Mouse (Mus musculus): ENCODE data around the gene Ugt1a8. TPM values are rescaled to one million over a fixed set of nuclear protein-coding genes. Genes with fewer than 3 reads are reported as not detected.

Gene Ugt1a8
- polyA plus RNA-seq, 1 experiment from 2014 or later = not detected

DNA sequence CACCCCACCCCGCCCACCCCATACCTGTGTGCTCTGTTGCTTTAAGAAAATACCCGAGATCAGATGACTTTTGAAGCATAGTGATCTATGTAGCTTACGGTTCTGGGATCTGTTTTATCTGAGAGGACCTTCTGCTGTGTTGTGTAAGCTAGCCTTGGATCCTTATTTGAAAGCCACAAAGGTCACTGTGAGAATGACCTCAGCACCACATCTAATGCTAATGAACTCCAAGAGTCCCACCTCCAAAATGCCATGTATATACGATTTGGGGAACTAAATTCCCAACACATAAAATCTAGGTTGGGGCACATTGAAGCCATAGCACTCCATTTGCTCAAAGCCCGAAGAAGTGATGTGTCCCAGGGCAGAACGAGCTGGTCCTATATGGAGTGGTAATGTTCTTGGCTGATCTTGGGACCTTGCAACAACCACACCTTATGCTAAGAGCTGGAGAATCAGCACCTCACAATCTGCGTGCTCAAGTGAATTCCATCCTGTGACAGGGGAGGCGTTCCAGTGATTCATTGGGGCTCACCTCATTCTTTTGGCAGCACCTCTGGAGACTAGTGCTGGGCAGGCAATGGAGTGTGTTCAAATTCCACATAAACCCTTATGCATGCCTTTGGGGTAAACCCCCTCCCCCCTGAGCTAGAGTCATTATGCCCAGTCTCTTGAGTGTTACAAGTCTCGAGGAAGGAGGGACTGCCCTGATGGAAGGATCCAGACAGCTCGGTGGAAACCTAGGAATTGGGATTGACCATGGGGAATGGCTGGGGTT is 169.5 kb downstream of the Ugt1a8 start:
- no peak for ATAC-seq (ENCODE audit: low read depth)
- Histone ChIP-seq H3K4me2 (no peak overlapping the region), H3K9ac (no peak overlapping the region), H3K27ac (no peak overlapping the region), H3K27me3 (no peaks in the 10 kb centered on the region), H3K4me1 (replicated peaks) (peaks cover 30% of the 10 kb centered on the region), H3K4me3 (replicated peaks) (no peak overlapping the region), H3K36me3 (peaks cover 26% of the 10 kb centered on the region), H3K9me3 (replicated peaks) (peaks cover 45% of the 10 kb centered on the region)
- DNase-seq = no peak
- WGBS (ENCODE audit: insufficient replicate concordance) = 60% methylated on average over 10 of the region's 10 CpGs

DNA sequence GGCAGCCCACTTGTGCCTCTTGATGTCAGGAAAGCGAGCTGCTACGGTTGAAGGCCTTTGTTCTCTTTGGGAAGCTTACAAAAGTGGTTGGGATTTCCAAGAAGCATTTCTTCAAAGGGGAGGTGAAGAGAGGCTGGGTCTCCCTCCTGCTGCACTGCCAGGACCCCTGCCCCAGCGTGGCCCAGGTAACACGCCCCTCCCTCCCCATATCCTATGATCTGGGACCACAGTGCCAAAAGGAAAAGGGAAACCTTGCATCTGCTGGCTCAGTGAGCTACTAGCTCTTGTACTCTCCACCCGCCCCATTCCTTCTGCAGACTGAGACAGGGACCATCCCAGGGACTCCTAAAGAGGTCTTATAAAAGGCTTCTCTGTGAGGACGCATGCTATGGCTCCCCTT is 170.1 kb downstream of the Ugt1a8 start:
- H3K27me3 ChIP-seq = no peaks in the 10 kb centered on the region
- 68% methylated on average over 6 of the region's 6 CpGs for WGBS (ENCODE audit: insufficient replicate concordance)
- H3K4me3 ChIP-seq (replicated peaks) = no peak overlapping the region
- H3K36me3 ChIP-seq = peaks cover 32% of the 10 kb centered on the region
- H3K9ac ChIP-seq = no peak overlapping the region
- H3K4me1 ChIP-seq (replicated peaks) = peaks cover 36% of the 10 kb centered on the region
- no peak for ATAC-seq (ENCODE audit: low read depth)
- DNase-seq = no peak
- peaks cover 39% of the 10 kb centered on the region for H3K9me3 ChIP-seq (replicated peaks)
- H3K27ac ChIP-seq = no peak overlapping the region
- H3K4me2 ChIP-seq = no peak overlapping the region

DNA sequence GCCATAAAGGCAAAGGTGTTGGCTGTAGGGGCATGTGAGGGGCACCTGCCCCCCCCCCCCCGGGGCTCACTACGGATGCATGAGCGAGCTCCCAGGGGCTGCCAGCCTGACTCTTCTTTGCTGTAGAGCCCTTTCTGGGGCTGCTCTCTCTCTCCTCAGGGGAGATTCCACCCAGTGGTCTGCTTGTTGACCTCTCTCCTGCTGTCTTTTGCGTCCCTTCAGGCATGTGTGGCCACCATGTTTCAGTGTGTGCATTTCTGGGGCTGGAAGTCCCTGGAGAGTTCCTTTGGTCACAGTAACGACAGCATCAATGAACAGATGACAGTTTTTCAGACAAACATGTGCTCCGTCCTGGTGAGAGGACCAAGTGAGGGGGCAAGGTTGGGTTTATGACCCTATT is 170.7 kb downstream of the Ugt1a8 start:
- Histone ChIP-seq H3K4me1 (replicated peaks) (peaks cover 39% of the 10 kb centered on the region), H3K9me3 (replicated peaks) (peaks cover 36% of the 10 kb centered on the region), H3K4me3 (replicated peaks) (no peak overlapping the region), H3K27ac (no peak overlapping the region), H3K36me3 (peaks cover 39% of the 10 kb centered on the region), H3K4me2 (no peak overlapping the region), H3K27me3 (no peaks in the 10 kb centered on the region), H3K9ac (no peak overlapping the region)
- DNase-seq (no peak), ATAC-seq (ENCODE audit: low read depth) (no peak)
- WGBS (ENCODE audit: insufficient replicate concordance) = 57% methylated on average over 6 of the region's 6 CpGs

DNA sequence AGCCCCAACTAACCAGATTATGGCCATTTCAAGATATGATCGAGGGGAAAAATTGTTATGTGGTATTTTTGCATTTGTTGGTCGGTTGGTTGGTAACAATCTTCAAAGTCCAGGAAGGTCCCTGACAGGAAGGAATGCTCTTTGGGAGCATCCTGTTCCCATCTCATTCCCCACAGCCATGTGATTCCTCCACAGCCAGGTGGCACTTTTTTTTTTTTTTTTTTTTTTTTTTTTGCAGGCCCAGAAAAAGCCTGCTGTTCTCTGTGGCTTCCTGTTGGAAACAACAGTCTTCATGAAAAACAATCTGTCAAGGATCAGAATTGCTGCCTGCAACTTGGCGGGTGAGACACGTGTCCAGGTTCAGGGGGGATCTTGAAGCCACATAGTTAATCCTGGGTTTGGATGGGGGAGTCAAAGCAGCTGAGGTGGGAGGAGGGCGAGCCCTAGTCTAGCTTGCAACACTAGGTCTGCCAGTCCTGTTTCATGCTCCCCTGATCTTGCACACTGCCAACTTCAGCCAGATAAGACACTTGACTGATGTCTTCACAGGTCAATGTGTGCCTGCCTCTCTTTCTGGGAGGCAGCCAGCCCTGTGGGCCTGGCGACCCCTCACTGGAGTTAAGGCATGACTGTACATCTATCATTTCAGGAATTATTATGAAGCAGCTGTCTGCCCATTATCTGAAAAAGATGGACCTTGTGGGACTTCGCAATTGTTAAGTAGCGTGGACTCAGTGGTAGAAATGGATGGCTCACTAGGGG is 171.4 kb downstream of the Ugt1a8 start:
- no peak overlapping the region for H3K9ac ChIP-seq
- H3K4me2 ChIP-seq = no peak overlapping the region
- no peaks in the 10 kb centered on the region for H3K27me3 ChIP-seq
- H3K9me3 ChIP-seq (replicated peaks) = peaks cover 36% of the 10 kb centered on the region
- H3K27ac ChIP-seq = no peak overlapping the region
- 52% methylated on average over 8 of the region's 8 CpGs for WGBS (ENCODE audit: insufficient replicate concordance)
- peak; percentile 4; the same call in 1 of the 2 replicates for ATAC-seq (ENCODE audit: low read depth)
- H3K4me3 ChIP-seq (replicated peaks) = no peak overlapping the region
- no peak for DNase-seq
- peaks cover 39% of the 10 kb centered on the region for H3K4me1 ChIP-seq (replicated peaks)
- H3K36me3 ChIP-seq = peaks cover 46% of the 10 kb centered on the region

DNA sequence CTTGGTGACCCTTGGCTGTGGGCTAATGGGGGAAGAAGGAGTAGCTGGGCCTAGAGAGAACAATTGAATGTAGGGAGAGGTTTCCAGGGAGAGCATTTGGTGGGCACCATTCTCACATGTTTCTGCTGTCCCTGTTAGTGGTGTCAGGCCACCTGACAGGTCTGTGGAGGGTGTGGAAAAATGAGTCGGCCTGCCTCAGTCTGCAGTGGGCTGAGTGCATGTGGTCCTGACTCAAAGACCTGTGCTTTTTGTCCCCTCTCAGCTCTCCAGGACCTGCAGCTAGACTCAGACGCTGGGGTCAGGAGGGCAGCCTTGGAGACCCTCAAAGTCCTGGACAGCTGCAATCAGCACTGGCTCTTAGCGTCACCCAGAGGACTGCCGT is 172.0 kb downstream of the Ugt1a8 start:
- peaks cover 39% of the 10 kb centered on the region for H3K4me1 ChIP-seq (replicated peaks)

DNA sequence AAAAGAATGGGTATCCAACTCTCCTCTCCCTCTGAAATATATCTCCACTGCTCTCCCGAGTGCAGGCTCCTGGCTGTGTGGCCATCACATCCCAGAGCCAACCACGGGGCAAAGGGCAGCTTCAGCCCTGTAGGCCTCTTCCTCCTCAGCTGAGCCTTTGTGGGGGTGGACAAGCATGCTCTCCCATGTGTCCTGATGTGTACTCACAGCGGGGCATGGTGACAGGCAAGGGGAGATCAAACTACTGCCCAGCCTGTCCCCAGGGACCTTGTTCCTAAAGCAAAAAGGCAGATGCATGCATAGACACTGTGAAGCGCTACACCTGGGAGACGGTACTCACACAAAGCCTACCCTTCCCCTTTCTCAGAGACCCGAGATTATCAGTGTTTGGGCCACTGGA is 172.5 kb downstream of the Ugt1a8 start:
- ATAC-seq (ENCODE audit: low read depth) (peak; percentile 54), DNase-seq (no peak)
- H3K27me3 ChIP-seq = no peaks in the 10 kb centered on the region
- H3K36me3 ChIP-seq = peaks cover 56% of the 10 kb centered on the region
- H3K9me3 ChIP-seq (replicated peaks) = peaks cover 27% of the 10 kb centered on the region
- no peak overlapping the region for H3K4me3 ChIP-seq (replicated peaks)
- WGBS (ENCODE audit: insufficient replicate concordance) = 65% methylated on average over 6 of the region's 6 CpGs
- H3K4me2 ChIP-seq = no peak overlapping the region
- peak overlapping the region; percentile 0 for H3K27ac ChIP-seq
- peaks cover 39% of the 10 kb centered on the region for H3K4me1 ChIP-seq (replicated peaks)
- no peak overlapping the region for H3K9ac ChIP-seq

More for the DNA sequence above, 172.0 kb downstream of the Ugt1a8 start:
- no peak overlapping the region for H3K4me3 ChIP-seq (replicated peaks)
- no peaks in the 10 kb centered on the region for H3K27me3 ChIP-seq
- WGBS (ENCODE audit: insufficient replicate concordance) = 73% methylated on average over 4 of the region's 4 CpGs
- ATAC-seq (ENCODE audit: low read depth) (peak; percentile 1; the same call in 1 of the 2 replicates), DNase-seq (no peak)
- H3K36me3 ChIP-seq = peaks cover 52% of the 10 kb centered on the region
- H3K4me2 ChIP-seq = no peak overlapping the region
- peak overlapping the region; percentile 0; the same call in 1 of the 2 replicates for H3K27ac ChIP-seq
- H3K9me3 ChIP-seq (replicated peaks) = peaks cover 32% of the 10 kb centered on the region
- no peak overlapping the region for H3K9ac ChIP-seq

DNA sequence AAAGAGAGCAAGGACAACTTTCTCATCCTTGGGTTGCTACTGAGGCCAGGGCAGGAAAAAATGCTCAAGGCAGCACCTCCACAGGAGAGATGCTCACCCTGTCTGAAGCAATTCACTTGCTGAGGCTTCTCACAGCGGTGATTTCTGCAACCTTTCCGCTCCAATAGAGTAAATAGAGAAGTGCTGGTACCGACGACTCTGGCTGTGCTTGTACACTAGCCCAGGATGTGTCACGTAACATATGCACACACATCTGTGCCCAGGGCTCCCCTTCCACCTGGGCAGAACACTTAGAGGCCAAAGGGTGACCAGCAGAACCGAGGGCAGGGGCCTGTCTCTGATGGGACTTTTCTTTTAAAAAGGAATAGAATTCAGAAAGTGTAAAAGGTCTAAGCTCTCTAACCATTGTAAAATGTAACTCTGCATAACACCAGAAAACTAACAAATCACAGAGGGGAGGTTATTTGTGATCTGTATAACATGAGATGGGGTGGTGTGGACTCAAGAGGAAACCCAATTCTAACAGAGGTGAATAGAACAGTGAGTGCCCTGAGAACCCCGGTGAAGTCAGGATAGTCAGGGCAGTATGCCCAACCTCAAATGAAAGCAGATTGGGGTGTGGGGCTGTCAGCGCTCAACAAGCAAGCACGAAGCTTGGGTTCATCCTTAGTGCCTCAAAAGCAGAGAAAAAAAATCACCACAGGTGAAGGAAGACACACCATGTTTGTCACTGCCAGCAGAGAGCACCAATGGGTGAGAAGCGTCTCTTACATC is 173.2 kb downstream of the Ugt1a8 start:
- no peak for DNase-seq
- Histone ChIP-seq H3K9ac (no peak overlapping the region), H3K27ac (peak overlapping the region; percentile 0; the same call in 1 of the 2 replicates), H3K4me3 (replicated peaks) (no peak overlapping the region), H3K4me2 (no peak overlapping the region), H3K27me3 (no peaks in the 10 kb centered on the region), H3K9me3 (replicated peaks) (peaks cover 20% of the 10 kb centered on the region), H3K36me3 (peaks cover 63% of the 10 kb centered on the region), H3K4me1 (replicated peaks) (peaks cover 39% of the 10 kb centered on the region)
- peak; percentile 2; the same call in 1 of the 2 replicates for ATAC-seq (ENCODE audit: low read depth)
- WGBS (ENCODE audit: insufficient replicate concordance) = 73% methylated on average over 10 of the region's 10 CpGs

DNA sequence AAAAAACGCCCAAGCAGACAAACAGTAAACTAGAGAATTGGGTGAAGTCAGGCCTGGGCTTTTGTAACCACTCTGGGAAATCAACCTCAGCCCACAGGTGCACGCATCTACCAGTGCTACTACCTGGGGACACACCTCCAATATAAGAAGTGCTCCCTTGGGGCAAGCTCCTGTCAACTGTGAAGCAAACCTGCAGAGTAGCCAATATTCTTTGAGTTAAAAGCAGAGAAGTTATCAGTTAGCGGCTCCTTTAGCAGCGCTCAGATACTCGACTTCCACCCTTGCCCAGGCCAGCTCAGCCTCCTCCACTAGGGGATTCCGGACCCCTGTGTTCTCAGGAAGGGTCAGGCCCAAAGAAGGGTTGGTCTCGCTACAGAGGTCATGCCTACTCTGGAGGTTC is 174.1 kb downstream of the Ugt1a8 start:
- Histone ChIP-seq H3K27ac (no peak overlapping the region), H3K27me3 (no peaks in the 10 kb centered on the region), H3K9ac (no peak overlapping the region), H3K4me2 (no peak overlapping the region), H3K9me3 (replicated peaks) (peaks cover 12% of the 10 kb centered on the region; the same call in 1 of the 2 replicates), H3K36me3 (peaks cover 72% of the 10 kb centered on the region), H3K4me1 (replicated peaks) (peaks cover 39% of the 10 kb centered on the region), H3K4me3 (replicated peaks) (no peak overlapping the region)
- whole genome bisulfite sequencing (ENCODE audit: insufficient replicate concordance) = 72% methylated on average over 7 of the region's 7 CpGs
- DNase-seq = no peak
- ATAC-seq (ENCODE audit: low read depth) = peak; percentile 1; the same call in 1 of the 2 replicates

DNA sequence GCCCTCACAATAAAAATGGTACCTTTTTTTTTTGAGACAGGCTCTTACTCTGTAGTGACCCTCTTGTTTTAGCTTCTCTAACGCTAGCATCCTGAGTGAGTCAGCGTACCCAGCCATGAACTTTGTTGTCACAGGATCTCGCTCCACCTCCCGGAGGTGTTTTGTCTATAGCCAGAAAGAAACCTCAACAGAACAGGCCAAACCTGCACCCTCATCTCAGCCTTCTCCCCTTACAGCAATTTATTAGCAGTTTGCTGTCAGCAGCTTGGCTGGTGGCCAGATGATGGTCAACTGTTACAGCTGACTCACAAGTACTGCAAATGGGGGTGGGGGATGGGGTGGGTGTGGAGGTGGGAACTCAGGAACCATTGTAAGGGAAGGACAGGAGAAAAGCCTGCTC is 174.6 kb downstream of the Ugt1a8 start:
- H3K27me3 ChIP-seq = no peaks in the 10 kb centered on the region
- H3K36me3 ChIP-seq = peaks cover 78% of the 10 kb centered on the region
- H3K27ac ChIP-seq = no peak overlapping the region
- peaks cover 7% of the 10 kb centered on the region; the same call in 1 of the 2 replicates for H3K9me3 ChIP-seq (replicated peaks)
- H3K4me1 ChIP-seq (replicated peaks) = peaks cover 39% of the 10 kb centered on the region
- no peak overlapping the region for H3K9ac ChIP-seq
- H3K4me3 ChIP-seq (replicated peaks) = no peak overlapping the region
- no peak overlapping the region for H3K4me2 ChIP-seq
- DNase-seq = no peak
- 79% methylated on average over 4 of the region's 4 CpGs for WGBS (ENCODE audit: insufficient replicate concordance)
- no peak for ATAC-seq (ENCODE audit: low read depth)

DNA sequence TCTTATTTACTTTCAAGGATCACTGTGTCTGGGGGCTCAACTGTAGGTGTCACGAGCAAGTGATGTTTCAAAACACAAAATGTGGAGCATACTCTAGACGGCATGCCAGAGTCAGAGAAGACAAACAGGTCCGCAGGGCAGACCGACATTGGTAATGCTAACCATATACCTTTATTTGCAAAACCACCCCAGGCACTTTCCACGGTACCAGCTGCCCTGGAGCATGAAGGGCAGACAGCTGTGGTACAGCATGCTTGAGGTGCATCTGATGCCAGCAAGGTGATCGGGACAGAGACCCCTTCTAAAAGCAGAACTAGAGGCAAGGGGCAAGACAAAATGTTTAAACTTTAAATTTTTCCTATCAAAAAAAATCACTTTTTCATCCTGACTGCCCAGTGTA is 175.3 kb downstream of the Ugt1a8 start:
- Histone ChIP-seq H3K9ac (no peak overlapping the region), H3K9me3 (replicated peaks) (0 out of 2 replicates have a peak, but pooled peaks cover under 1% of the 10 kb centered on the region), H3K4me3 (replicated peaks) (no peak overlapping the region), H3K4me1 (replicated peaks) (peaks cover 39% of the 10 kb centered on the region), H3K4me2 (no peak overlapping the region), H3K27me3 (no peaks in the 10 kb centered on the region), H3K27ac (no peak overlapping the region), H3K36me3 (peaks cover 85% of the 10 kb centered on the region)
- DNase-seq = no peak
- WGBS (ENCODE audit: insufficient replicate concordance) = 68% methylated on average over 6 of the region's 6 CpGs
- no peak for ATAC-seq (ENCODE audit: low read depth)

DNA sequence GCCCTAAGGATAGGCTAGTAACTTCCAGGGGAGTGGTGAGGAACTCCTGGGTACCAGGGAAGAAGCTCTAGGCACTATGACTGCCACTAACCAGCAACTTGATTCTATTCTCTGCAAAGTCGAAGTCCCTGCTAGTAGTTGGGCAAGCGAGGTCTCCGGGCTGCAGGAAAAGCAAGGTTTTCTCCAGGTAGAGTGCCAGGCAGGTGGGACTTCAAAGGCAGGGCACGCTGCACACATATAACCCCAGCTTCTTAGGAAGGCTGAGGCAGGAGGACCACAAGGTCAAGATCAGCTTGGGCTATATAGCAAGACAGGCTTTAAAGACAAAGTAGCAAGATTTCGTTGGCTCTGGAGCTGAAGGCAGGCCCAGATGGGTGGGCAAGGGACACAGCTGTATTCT is 176.2 kb downstream of the Ugt1a8 start:
- WGBS (ENCODE audit: insufficient replicate concordance) = 82% methylated on average over 5 of the region's 5 CpGs
- H3K4me3 ChIP-seq (replicated peaks) = no peak overlapping the region
- H3K27me3 ChIP-seq = no peaks in the 10 kb centered on the region
- no peaks in the 10 kb centered on the region for H3K9me3 ChIP-seq (replicated peaks)
- no peak overlapping the region for H3K4me2 ChIP-seq
- no peak for ATAC-seq (ENCODE audit: low read depth)
- H3K4me1 ChIP-seq (replicated peaks) = peaks cover 39% of the 10 kb centered on the region
- no peak overlapping the region for H3K9ac ChIP-seq
- no peak for DNase-seq
- peaks cover 93% of the 10 kb centered on the region for H3K36me3 ChIP-seq
- no peak overlapping the region for H3K27ac ChIP-seq

Data from liver, embryonic 13.5 days (tissue).